Mouse (Mus musculus) gastrocnemius, adult 18-20 months (tissue): ENCODE measurements at regions not wholly inside any gene's neighbourhood (a gene's known extent, or its start where the extent isn't known, plus 50 kb on each side); places are given as distances from the start of the nearest gene placed in this dataset.

Source experiments
- DNase-seq: peaks from one replicate; pipeline ENCODE4 v3.0.0; 2021; ENCODE audit warnings: low spot score

DNA sequence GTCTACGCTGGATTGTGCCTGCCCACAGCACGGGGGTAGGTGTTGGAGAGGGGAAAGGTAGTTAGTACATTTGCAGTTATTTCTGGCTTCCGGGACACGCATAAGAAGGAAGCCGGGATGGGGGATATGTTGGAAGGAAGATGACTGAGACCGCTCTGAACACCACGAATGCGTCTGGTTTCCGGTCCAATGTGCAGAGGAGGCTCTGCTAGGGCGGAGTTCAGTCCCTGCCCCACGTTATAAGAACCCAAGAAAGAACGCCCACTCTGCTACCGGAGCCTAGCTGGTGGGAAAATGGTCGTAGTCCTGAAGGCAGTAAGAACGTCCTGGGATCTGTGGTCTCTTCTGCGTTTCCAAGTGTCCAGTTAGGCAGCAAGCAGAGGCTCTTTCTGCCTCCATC is 104.1 kb downstream of the Sox9 start:
- DNase-seq: no peak

DNA sequence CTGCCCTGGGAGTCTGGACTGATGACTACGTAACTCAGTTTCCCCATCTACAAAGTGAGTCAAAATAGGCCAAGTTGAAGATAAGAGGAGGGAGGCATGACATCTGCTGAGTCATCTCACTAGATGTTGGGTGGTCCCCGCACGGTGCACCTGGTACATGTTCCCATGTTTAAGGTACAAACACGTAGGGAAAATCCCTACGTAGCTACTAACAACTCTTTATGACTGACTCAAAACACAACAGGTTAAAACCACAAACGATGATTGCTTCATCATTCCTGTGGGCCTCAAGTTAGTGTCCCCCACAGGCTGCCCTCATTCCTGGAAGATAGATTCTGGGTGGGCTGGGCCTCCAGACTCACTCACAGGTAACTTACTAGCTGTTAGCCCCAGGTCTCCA is 107.7 kb downstream of the Sox9 start:
- no peak for DNase-seq

DNA sequence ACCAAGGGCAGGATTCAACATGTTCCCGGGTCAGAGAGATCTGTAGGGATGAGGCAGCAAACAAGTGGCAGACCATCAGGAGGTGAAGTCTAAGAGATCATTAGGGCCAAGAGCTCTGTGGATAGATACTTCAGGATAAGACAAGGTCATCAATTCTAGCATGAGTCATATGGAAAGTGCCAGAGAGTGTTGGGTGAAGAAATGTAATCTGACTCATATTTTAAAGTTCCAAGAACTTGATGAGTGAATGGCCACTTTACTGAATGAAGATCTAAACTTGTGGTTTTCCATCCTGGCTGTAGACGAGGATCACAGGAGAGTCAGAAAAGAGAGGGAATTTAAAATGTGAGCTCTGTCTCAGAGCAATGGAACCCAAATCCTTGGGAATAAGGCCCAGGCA is 115.6 kb downstream of the Sox9 start:
- no peak for DNase-seq

DNA sequence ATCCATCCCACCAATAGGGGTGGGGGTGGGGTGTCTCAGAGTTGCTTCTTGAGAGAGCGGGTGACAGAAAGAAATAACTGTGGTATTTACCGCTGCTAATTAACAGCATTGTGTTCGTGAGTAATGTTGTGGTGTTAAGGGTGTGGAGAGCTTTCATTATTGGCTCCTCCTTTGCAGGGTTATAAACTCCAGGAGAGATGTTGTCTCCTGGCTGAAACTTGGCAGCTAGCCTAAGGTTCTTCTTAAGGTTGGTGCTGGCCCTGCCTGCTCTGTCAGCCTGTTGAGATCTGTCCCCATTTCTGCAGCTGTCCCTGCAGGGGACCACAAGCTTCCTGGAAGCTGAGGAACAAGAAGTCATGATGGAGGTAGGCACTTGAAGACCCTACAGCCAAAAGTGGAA is 120.6 kb downstream of the Sox9 start:
- no peak for DNase-seq

DNA sequence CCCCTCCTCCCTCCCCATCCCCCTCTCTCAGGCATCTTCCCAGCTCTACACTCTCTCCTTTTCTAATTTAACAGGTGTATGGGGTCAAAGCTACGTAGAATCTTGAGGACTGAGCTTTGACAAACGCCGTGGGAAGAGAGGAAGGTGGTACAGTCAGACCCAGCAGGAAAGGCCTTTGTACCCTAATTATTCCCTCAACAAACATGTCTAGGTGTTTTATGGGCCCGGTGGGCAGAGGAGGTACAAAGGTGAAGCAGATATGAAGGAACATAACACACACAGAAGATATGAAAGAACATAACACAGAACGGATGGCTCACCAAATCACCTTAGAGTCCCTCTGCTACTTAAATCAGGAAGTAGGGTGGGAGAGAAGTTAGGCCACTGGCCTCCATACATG is 128.3 kb downstream of the Sox9 start:
- no peak for DNase-seq

DNA sequence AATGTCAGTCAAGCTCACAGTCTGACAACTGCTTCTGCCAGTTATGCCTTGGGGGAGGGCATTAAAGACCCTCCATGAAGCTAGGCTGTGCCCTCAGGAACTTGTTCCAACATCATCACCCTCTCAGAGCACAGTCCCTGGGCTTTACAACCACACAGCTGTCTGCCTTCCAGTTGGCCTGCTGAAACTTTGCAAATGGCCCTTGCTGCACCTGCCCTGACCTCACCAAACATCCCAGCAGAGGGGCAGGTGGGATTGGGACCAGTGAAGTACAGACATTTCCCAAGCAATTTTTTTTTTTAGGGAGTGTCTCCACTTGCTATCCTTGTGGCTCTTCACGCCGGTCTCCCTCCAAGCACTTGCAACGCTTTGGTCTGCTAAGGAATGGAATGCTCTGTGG is 130.9 kb downstream of the Sox9 start:
- DNase-seq: no peak

DNA sequence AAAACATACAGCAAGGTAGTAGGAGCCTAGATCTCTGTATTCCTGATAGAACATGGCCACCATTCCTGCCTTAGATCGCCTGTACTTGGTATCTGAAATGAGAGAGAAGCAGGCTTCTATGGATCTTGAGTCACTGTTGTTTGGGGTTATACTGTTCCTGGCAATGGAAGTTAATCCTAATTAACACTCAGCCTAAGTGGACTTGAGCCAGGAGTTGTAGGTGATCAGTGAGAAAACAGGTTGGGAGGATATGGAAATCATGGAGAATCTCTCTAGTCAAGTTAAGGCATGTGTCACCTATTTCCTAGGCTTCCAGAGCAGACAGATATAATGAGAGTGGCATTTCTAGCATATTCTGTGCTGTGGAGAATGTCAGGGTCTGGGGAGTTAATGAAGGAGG is 134.9 kb downstream of the Sox9 start:
- DNase-seq: no peak

DNA sequence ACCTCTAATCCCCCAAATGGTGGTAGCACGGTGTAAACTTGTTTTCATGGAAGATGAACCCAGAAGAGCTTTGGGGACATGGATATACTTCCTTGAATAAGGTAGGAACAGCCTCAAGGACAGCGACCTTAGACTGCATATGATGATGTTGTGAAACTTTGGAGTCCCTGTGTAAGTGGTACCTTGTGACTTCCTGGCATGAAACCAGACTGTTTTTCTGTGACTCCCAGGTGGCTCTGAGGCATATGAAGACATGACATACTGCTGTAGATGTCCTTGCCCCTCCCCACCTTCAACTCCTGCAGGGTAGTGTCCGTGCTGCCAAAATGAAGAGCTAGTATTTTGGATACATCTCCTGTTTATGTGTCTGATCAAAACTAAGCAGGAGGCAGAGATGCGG is 138.1 kb downstream of the Sox9 start:
- no peak for DNase-seq

DNA sequence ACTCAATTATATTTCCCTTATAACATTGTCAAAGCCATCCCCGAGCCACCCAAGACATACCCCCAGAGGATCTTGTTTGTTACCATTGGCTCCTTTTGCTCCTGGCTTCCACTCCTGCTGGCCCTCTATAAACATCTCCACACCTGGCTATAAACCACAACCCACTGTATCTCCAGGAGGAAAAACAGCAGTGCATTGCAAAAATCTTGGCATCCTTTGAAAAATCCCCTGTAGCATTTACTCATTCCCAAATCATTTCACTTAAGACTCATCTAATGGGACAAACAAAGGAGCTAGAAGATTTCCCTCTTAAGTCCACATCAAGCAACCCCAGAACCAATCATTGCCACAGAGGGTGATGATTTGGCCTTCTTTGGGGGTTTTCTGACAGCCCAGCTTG is 142.6 kb downstream of the Sox9 start:
- no peak for DNase-seq

DNA sequence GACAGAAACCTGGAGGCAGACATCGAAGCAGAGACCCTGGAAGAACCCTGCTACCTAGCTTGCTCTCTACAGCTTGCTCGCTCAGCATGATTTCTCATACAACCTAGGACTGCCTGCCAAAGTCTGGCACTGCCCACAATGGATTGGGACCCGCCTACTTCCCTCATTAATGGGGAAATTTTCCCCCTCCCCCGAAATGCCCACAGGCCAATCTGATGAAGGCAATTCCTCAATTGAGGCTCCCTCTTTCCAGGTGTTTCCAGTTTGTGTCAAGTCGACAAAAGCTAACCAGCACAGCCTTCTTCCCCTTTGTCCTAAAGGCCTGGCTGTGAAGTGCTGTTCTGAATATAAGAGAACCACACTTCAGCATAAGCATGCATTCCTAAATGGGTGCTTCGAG is 143.1 kb downstream of the Sox9 start:
- DNase-seq: no peak

DNA sequence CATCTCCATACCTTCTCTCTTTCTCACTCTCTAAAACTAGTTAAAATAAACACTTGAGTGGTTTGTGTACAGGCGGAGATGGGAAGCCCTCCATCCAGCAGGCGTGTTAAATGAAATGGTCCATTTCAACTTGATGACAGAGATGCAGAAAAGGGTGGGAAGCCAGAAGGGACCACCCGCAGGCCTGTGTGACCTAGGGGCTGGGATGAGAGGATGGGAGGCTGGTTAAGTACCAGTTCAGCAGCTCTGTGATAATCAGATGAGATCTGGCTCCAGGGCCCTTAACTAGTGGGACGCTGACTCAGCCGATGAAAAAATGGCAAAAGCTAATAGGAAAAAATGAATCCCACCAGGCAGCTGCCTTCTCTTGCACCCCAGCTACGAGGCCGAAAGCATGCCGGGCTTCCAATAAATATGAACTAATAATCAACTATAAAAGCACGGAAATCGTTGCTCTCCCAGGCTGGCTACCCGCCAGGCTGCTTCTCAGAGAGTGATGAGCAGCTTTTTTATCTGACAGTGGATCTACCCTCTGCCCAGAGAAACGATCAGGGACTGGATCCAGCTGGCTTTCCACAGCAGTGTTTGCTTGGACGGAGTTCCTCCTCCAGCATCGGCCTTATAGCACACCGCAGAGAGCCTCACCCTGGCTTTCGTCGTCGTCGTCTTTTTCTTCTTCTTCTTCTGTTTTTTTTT is 144.5 kb downstream of the Sox9 start:
- DNase-seq: peak; percentile 9

DNA sequence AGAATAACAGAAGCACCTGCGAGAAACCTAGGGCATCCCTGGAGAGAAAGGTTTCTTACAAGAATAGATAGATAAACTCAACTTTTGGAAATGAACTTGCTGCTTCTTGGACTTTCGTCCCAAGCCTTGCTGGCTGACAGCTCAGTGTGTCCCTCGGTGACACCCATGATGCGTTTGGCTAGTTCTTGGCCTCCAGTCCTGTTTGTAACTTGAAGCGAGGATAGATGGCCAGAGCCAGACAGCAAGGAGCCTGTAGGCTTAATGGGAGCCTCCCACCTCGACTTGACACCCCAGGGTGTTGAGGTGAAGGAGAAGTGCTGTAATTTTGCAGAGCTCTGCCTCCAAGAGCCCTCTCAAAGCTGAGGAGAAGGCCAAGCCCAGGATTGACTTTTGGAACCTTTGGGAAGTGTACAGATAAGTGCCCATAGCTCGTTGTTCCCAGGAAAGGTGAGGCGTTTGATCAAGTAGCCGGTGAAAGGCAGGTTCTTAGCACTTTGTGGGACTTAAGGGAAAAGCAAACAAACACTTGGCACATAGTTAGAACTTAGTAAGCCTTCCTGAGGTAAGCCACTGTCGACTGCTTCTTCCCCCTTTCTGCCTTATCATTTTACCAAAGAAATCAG is 148.3 kb downstream of the Sox9 start:
- peak; percentile 31 for DNase-seq

DNA sequence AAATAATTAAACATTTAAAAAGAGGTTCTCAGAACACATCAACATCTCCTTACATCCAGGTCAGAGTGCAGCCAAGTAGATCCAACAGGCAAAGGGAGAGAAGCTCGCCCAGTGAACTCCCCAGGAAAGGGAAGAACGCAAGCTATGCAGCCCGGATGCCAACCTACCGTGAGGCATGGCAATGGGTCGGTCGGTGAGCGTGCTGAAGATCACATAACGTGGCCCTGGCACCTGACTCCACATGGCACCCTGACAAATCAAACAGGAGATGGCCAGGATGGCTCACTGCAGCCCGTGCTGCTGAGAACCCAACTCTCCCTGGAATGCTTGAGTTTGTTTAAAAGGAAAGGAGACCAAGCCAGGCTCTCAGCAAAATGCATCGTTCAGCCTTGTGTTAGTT is 156.0 kb downstream of the Sox9 start:
- no peak for DNase-seq

DNA sequence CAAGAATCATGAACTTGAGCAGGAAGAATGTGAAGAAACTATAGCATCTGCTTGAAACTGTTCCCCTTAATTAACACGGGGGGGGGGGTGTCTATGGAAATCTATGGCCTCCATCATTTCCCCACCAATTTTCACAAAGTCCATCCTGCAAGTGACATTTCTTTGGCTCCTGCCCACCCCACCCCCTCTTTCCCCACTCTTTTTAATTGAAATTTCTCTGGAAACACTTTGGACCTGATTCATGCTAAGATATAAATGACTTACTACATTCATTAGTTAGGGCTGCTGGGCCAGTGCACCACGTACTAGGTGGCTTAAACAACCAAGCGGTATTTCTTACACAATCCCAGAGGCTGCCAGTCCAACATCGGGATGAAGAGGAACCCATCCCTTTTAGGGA is 169.4 kb downstream of the Sox9 start:
- no peak for DNase-seq

DNA sequence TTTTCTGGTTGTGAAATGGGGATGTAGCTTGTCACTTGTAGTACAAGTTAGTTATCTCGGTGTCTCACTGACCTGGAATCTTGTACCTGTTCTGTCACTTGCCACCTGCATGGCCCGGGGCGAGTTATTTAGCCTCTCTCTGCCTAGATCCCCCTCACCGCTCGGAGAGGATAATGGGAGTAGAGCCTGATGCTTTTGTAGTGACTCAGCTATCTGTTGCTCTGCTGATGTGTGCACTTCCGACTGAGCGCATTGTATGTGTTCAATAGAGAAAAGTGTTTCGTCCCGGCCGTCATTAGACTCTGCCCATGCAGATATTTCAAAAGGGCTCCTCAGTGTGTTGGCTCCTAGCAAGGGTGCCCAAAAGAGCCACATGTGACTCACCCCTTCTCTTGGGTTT is 170.3 kb downstream of the Sox9 start:
- DNase-seq: no peak

DNA sequence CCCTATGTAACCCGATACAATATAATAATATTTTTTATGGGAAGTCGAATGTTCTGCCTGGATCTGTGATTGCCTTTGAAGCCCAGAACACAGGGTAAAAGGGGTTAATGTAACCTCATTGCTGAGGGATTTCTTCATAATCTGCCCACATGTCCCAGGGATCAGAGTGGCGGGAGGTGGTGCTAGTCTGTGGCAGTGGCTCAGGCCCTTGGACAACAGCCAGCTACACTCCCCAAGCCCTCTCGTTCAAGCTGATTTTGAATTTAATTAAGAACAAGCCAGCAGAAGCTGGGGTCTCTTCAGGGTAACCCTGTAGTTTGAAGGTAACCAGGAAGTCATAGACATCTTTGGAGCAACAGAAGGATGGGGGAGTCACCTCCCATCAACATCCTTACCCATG is 171.5 kb downstream of the Sox9 start:
- no peak for DNase-seq

DNA sequence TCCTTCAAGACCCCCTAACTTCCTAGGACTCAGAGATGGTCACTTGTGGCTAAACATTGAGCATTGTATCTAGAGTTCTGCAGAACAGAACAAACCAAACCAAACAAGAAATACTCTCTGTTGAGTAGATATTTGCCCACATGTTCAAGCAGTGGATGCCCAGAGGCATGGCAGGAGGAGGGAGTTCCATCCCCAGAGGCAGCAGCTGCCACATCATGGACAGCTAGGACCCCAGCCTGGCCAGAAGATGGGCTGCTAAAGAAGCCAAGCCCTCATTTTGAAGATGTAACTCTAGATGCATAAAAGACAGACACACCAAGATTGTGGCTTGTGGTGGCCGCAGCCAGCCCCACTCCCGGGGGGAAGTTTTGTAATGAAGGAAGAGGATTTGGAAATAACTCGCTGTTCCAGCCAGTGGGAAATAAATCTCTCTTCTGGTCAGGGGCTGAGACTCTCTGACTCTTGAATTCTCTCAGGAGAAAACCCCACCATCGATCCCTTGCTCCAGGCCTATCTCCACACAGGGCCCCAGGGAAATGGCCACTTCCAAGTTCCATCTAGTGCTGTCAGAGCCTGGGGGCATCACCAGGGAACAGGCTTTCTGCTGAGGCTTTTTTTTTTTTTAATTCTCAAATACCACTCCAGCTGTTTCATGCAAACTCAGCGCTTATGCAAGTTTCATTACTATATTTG is 174.9 kb downstream of the Sox9 start:
- peak; percentile 19 for DNase-seq

DNA sequence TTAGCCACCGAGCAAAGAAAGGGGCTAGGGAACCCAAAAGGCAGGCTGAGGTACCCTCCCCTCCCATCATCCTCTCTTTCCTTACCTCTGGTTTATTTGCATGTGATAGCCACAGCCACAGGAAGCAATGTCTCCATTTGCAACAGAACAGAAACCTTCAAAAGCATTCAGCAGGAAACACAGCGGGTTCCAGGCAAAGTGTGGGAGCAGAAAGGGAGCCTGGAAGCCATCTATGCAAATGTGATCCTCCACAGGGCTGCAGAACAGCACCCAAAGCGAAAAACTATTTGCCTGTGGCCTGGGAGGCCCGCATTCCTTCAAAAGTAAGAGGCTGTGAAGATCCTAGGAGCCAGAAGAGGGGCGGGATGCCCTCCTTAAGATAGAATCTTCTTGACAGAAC is 177.6 kb downstream of the Sox9 start:
- no peak for DNase-seq

DNA sequence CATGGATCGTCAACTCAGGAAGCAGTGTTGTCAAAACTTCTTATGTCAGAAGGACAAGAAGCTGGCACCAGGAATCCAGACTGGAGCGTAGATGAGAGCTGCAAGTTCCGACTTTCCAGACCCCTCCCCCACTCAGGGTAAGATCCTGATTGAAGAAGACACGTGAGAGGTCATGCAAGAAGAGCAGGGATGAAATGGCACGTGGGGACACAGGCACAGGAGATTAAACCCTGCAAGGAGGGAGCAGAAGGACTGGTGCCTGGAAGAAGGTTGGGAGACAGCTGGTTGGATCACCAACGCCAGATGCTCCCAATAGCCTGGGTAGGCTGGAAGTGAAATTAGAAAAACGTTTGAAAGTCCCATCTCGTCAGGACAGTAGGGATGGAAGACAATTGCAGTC is 191.3 kb downstream of the Sox9 start:
- DNase-seq: no peak

DNA sequence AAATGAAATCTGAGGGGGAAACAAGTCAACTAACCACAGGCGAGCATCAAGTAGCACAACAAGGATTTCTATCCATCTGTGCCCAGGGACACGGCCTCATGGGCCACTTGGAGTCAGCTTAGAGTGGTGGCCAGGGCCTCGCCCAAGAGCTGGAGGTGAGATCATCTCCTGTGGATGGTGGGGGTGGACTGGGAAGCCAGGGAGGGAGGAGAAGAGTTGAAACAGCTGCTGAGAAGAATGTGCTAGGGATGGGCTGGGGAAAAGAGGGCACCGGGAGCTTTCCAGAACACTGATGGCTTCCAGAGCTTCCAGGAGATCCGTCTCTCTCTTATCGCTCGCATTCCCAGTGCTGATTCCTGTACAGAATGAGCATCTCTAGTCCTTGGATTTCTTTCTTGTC is 192.9 kb downstream of the Sox9 start:
- peak; percentile 18 for DNase-seq

DNA sequence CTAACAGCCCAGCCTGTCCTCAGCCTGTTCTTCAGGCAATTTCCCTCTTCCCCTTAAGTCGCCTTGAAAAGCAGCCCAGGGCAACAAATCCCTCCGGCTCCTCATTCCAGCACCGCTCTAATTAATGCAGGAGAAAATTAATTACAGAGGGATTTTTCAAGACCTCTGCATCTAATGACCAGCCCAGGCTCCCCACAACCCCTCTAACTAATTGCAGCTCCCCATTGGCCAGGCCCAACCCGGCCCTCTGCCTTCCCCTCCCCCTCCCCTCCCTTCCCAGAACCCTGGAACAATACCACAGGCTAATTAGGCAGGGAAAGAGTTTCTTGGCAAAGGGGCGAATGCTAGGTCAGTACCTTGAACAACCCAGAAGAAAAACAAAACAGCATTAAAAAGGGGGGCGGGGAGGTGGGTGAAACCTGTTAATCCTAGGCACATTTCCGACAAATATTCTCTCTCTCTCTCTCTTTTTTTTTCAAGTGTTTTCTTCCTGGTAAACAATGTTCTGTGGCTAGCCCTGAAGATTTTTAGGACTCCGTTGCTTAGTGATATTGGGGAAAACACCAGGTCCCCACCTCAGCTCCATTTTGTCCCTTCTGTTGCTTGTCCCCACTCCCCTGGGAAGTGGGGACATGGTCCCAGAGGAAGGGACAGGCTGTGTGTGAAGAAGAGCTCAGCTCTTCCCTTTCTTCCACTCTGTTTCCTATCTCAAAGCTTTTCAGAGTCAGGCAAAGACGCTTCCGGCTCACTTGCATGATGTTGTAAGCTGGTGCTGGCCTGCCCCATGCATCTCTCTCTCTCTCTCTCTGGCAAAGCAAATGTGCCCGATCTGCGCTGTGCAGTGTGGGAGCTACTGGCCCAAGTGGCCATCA is 195.1 kb downstream of the Sox9 start:
- DNase-seq: no peak

DNA sequence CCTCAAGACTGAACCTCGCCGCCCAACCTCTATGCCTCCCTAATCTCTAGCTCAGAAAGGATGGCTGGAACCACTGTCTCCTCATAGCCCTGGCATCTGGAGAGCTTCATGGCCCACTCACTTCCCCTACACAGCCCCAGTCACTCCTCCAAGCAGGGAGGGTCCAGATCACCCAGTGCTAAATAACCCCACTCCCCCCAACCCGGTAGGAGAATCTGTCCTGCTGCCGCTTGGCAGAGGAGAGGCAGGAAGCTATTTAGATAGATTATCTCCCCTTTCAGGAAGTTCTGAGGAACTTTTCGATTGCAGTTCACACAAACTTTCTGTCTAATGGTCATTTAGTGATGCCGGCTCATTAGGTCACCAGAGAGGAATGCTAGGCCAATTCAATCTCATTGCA is 196.9 kb downstream of the Sox9 start:
- no peak for DNase-seq
